Mouse (Mus musculus): ENCODE measurements around the gene Ptch2.

The Ptch2 gene

GRCm38 (mm10) chr4:117104672-117105071 is 8.8 kb downstream of the Ptch2 start:
- DNase-seq (ENCODE audit: low read depth, low spot score) = peak; percentile 66

DNA sequence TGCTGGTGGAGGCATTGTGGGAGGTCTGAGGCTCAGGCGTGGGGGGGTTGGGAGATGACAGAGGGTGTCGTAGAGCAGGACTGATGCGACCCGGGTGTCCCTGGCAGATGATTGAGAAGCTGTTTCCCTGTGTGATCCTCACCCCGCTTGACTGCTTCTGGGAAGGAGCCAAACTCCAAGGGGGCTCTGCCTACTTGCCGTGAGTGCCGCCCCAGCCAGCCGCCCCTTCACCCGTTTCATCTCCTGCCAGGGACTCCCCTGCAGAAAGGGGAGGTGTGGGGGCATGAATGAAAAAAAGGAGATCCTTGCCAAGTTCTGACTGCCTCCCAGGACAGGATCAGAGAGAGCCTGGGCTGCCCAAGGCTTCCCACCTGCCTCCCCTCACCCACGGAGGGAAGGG is 9.3 kb downstream of the Ptch2 start:
- no peak for DNase-seq (ENCODE audit: low read depth, low spot score)

DNA sequence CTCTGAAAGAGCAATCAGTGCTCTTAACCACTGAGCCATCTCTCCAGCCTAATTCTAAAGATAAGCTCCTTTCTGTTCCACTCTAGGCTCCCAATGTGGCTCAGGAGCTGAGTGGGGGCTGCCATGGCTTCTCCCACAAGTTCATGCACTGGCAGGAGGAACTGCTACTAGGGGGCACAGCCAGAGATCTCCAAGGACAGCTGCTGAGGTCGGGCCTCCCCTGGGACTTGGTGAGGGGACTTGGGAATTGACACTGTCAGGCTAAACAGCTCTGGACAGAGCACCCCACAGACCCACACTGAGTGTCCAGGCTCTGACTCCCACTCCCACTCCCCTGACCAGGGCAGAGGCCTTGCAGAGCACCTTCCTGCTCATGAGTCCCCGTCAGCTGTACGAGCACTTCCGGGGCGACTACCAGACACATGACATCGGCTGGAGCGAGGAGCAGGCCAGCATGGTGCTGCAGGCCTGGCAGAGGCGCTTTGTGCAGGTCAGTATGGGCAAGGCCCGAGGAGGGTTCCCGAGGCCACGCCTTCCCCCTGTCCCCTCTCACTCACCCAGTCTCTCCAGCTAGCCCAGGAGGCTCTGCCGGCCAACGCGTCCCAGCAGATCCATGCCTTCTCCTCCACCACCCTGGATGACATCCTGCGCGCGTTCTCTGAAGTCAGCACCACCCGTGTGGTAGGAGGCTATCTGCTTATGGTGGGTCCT is 12.1 kb downstream of the Ptch2 start:
- DNase-seq (ENCODE audit: low read depth, low spot score) = no peak

GRCm38 (mm10) chr4:117108524-117108849 is 12.6 kb downstream of the Ptch2 start:
- no peak for DNase-seq (ENCODE audit: low read depth, low spot score)

DNA sequence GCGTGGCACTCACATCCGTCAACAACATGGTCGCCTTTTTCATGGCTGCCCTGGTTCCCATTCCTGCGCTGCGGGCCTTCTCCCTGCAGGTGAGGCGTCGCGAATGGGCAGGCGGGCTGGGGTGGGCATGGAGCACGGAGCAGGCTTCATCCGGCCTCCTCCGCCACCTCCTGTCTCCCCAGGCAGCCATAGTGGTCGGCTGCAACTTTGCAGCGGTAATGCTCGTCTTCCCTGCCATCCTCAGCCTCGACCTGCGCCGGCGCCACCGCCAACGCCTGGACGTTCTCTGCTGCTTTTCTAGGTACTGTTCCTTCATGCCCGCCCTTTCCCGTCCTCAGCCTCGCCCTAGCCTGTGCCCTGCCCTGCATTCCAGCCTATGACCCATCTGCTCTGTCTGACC is 13.5 kb downstream of the Ptch2 start:
- DNase-seq (ENCODE audit: low read depth, low spot score) = no peak

DNA sequence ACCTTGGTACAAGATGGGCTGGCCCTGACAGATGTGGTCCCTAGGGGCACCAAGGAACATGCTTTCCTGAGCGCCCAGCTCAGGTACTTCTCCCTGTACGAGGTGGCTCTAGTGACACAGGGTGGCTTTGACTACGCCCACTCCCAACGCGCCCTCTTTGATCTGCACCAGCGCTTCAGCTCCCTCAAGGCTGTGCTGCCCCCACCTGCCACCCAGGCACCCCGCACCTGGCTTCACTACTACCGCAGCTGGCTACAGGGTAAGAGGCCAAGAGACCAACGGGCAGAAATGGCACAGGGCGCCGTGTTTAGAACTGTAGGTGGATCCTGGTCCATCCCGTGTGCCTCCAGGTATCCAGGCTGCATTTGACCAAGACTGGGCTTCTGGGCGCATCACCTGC is 14.4 kb downstream of the Ptch2 start:
- DNase-seq (ENCODE audit: low read depth, low spot score) = no peak

- no peak for DNase-seq (ENCODE audit: low read depth, low spot score)
Observed at GRCm38 (mm10) chr4:117110985-117111384, 15.1 kb downstream of the Ptch2 start.

DNA sequence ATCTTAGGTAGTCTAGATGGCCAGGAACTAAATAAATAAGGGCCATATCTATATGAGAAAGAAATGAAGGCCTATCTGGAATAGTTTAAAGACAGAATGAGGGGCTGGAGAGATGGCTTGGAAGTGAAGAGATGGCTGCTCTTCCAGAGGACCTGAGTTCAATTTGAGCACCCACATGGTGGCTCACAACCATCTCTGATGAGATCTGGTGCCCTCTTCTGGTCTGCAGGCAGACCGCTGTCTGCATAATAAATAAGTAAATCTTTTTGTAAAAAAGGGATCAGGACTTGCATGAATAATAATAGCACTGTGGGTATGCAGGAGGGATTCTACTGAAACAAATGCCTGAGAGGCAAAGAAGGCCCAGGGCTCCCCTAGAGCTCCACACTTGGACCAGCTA is 17.4 kb downstream of the Ptch2 start:
- no peak for DNase-seq (ENCODE audit: low read depth, low spot score)

DNA sequence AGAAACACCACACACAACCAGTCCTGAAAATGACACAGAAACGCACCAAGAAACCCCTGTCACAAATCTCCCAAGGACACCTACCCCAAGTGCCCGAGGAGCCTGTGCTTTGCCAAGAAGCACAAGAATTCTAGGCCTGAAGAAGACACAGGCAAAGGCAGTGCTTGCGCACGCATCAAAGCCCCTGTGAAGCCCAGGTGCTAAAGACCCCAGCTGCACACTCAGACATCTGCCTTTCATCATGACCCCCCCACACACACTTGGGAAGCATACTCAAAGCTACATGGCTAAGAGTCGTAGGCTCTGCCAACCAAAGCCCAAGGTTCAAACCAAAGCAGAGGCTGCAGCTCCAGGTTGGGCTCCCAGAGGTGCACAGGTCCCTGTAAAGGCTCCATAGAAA is 19.7 kb downstream of the Ptch2 start:
- no peak for DNase-seq (ENCODE audit: low read depth, low spot score)

DNA sequence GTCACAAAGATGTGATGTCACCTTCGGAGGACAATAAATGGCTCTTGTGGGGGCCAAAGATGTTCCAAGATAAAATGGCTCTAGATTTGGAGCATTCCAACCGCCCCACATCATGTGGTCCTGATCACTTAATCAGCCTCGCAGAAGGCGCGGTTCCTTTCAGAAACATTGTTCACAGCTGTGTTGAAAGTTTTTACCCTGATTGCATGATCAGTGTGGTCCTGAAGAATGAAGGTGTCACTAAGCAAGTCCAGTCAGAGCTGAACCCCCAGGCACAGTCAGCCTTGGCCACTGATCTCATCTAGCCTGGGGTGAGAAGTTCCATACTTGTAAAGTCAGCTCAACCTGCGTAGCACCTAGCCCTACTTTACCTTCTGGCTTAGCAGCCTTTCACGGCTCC is 22.1 kb downstream of the Ptch2 start:
- no peak for DNase-seq (ENCODE audit: low read depth, low spot score)

DNA sequence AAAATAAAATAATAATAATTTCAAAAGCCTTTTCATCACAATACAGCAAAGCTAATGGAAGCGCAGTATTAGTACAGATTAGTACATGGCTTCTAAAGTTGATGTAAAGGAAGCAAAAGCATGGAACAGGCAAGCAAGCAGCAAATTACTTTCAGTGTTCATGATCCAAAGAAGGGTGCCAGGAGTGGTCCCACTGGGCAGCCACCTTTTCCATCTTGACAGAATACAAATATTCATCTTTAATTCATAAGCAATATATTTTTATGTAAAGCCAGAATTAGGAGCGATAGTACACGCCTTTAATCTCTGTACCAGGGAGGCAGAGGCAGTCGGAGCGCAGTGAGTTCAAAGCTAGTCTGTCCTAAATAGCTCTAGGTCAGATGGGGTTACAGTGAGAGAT is 23.8 kb downstream of the Ptch2 start:
- no peak for DNase-seq (ENCODE audit: low read depth, low spot score)

DNA sequence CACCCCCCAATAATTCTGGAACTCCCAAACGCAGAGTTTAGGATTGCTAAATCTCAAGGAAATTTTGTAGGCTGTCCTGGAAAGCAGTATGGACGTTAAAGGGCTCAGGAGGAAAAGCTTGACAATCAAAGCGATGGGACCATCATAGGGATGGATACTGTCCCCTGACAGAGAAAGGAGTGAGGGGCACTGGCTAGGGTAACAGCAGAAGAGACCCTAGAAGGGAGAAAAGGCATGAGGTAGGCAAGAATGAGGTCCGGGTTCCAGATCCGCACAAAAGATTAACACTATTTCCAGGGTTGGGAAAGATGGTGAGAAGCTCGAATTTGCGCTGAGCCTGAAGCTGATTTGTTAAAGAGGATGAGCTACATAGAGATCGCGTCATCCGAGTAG is 24.2 kb downstream of the Ptch2 start:
- DNase-seq (ENCODE audit: low read depth, low spot score) = no peak

DNA sequence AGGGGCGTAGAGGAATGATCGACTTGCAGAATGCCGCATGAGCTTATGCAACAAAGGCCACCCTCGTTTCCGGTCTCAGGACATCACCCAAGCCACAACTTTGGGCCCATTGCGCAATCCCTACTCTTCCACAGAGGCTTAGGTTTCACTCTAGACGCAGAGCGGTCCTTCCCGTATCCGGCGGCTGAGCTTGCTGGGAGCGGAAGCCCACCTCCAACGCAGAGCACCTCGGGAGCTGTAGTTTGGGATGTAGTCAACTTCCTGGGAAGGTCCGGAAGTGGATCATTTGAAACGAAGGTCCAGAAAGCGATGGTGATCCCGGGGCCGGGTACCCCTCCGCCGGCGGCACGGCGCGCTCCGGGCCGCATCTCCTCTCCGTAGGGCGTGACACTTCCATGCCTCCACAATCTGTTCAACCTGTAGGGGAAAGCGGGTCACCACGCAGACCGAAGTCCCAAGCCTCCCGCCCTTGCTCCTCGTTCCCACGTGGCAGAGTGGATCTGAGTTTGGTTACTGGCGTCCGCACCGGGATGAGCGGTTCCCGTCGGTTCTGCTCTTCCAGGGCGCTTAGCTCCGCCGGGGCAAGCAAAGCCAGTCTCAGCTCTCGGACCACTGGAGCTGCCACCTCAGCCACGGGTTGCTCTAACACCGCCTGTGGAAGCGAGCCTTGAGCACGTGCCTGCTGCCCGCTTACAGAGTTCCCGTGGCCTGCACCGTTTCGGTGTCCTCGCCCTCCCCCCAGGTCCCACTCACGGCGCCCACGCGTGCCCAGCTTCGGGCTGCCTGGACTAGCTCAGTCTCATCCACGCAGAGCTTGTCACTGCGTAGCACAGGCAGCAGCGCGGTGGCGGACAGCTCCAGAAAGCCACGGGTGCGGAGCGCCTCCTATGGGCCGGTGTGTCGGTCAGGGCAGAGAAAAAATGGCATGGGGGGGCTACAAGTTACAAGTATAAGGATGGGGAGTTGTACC is 24.9 kb downstream of the Ptch2 start:
- DNase-seq (ENCODE audit: low read depth, low spot score) = peak; percentile 98

DNA sequence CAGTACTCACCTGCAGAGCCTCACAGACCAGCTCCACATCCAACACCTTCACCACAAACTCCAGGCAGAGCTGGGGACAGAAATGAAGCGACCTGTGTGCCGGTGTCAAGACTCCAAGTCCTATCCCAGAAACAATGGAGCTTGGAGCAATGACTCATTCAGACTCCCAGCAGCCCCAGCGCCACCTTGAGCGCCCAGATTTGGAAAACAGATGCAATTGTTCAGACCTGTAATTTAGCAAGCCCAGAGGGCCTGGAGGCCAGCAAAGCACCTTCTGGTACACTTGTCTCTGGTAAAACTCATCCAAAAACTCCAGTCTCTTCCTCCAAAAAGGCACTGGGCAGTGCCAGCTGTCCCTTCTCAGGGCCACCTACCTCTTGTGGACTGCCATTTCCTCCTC is 26.3 kb downstream of the Ptch2 start:
- DNase-seq (ENCODE audit: low read depth, low spot score) = no peak

DNA sequence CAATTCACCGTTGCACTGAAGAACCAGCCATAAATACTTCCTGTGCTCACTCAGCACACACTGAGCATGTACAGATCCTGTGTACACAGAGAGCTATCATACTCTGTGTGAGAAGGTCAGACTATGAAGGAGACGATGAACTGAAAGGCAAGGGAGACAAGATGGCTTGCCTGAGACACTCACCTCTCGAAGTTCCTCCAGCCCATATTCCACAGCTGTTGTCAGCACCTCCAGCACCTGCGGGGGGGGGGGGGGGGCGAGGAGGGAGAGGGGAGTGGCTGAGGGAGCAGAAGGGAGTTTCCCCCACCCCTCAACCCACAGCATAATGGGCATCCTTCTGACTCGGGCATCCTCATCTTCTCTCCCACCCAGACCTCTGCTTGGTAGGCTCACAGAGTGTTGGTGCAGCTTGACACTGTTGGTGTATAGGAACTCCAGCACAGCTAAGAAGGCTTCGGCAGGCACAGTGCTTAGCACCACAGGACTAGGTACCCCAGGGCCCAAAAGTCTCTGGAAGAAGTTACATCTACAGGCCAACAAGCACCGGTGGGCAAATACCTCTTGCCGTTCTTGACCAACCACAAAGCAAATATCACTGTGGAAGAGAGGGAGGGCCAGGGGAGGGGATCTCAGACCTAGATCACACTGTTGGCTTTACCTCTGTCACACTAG is 27.8 kb downstream of the Ptch2 start:
- no peak for DNase-seq (ENCODE audit: low read depth, low spot score)

DNA sequence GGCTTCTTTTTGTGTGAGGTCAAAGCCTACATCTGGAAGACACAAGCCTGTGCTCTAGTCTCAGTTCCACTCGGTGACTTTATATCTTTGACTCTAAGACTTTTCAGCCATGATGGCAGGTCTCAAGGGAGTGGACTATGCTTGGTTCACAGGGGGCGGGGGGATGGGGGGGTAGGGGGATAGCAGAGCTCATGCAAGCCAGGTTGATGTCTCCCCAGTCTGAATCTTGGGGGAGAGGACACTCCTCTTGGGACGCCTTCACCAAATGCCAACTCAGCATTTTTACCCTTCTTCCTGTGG is 28.3 kb downstream of the Ptch2 start:
- no peak for DNase-seq (ENCODE audit: low read depth, low spot score)

DNA sequence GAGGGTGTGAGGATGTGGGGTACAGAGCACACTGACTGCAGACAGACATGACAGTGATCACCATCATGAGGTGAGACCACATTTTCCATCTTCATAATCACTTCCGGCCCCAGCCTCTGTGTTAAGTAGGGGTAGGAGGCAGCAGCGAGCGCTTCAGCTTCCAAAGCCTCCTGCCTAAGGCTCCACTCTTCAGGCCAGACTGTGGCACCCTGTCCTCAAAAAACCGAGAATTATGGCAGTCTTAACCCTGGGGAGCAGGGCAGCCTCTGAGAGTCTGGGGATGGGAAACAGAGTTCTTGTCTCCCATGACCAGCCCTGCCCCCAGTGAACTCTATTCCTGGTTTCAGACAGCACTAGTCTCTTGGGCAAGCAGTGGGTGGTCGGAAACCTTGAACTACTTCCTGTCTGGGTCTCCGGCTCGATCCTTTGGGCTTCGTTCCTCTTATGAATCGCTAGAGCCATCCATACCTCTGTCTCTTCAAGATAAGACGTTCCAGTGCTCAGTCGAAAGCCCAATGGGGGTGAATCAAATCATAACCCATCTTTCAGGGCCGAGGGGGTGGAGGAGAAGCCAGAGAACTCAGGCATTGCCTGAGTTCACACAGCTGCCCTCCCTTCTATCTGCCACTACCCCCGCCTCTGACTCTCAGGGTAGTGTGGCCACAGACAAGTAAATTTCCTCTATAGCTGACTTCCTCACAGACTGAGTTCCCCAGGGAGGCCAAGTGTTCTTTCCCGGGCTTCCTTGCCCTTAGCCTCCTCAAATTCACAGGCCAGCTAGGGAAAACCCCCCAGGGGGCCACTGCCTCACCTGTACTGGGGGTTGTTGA is 28.9 kb downstream of the Ptch2 start:
- DNase-seq (ENCODE audit: low read depth, low spot score) = no peak

GRCm38 (mm10) chr4:117125348-117125909 is 29.6 kb downstream of the Ptch2 start, which contains the start of gene Btbd19:
TSS of gene Btbd19 (minus strand) at chr4:117125725.
- peak; percentile 89 for DNase-seq (ENCODE audit: low read depth, low spot score)

DNA sequence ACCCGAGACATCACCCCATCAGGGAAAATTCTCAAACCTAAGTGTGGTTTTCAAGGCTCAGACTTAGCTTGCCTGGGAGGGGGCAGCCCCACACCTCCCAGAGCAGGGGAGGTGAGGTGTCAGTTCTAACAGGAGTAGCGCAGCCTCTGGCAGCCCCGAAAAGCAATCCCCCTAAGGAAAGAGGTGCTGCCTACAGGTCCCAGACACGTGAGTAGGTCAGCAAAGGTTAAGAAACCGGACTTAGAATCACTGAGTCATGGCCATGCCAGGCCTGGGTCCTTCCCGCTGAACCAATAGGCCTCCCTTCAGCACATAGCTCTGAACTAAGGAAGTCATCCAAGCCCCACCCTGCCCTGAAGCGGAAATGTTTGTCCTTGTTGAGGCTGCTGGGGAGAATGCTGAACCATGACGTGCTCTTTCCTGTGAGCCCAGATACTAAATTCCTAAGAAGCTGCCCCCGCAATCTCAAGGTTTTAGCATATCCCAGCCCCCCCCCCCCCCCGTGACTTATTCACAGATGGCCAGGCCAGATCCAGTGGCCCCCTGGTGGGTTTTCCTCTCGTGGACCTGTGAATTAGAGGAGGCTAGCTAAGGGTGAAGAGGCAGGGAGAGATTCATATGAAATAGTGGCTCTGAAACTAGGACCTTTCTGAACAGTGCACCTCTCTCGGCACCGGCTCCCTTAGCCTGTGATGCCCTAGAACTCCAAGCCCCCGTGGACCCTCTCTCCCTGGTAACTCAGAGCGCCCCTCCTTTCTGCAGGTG is 30.2 kb downstream of the Ptch2 start:
- peak; percentile 97 for DNase-seq (ENCODE audit: low read depth, low spot score)

GRCm38 (mm10) chr4:117126675-117127290 is 30.9 kb downstream of the Ptch2 start, which contains the start of gene Tctex1d4:
TSS of gene Tctex1d4 (plus strand) at chr4:117126794.
- no peak for DNase-seq (ENCODE audit: low read depth, low spot score)
